Mouse (Mus musculus) limb, embryonic 15.5 days (tissue): ENCODE data around the gene Gm5134. TPM values are rescaled to one million over a fixed set of nuclear protein-coding genes. Genes with fewer than 3 reads are reported as not detected.

Experiments
- ATAC-seq: fragments of 200-750 bp; cut with Nextera tagmentation; 2 replicates; pipeline ENCODE4 v1.8.0; 2017; ENCODE audit warnings: low read depth, moderate TSS enrichment; ENCODE audit not compliant: insufficient number of reproducible peaks, low FRiP score, low TSS enrichment
- H3K27ac ChIP-seq: fragments of 300-500 bp; sonication (generic); 2 replicates; pipeline ENCODE4 v1.5.1; 2015; ENCODE audit warnings: moderate library complexity, mild to moderate bottlenecking, inconsistent platforms
- H3K27me3 ChIP-seq: fragments of 300-500 bp; sonication (generic); 2 replicates; pipeline ENCODE4 v1.6.1; 2015; ENCODE audit warnings: inconsistent platforms
- H3K36me3 ChIP-seq: fragments of 300-500 bp; sonication (generic); 2 replicates; pipeline ENCODE4 v1.6.1; 2015; ENCODE audit warnings: inconsistent platforms
- H3K4me1 ChIP-seq: fragments of 300-500 bp; sonication (generic); 2 replicates; pipeline ENCODE4 v1.6.1; 2015; ENCODE audit warnings: inconsistent platforms
- H3K4me2 ChIP-seq: fragments of 300-500 bp; sonication (generic); 2 replicates; pipeline ENCODE4 v1.6.1; 2015; ENCODE audit warnings: mild to moderate bottlenecking, inconsistent platforms
- H3K4me3 ChIP-seq: fragments of 300-500 bp; sonication (generic); 2 replicates; pipeline ENCODE4 v1.5.1; 2015; ENCODE audit warnings: mild to moderate bottlenecking, inconsistent platforms
- H3K9ac ChIP-seq: fragments of 300-500 bp; sonication (generic); 2 replicates; pipeline ENCODE4 v1.6.1; 2015; ENCODE audit warnings: inconsistent platforms
- H3K9me3 ChIP-seq: fragments of 300-500 bp; sonication (generic); 2 replicates; pipeline ENCODE4 v1.6.1; 2016; ENCODE audit warnings: inconsistent platforms
- WGBS: fragments of 180-500 bp; shearing (Covaris S2); methylation state at CpG from one replicate; pipeline ENCODE4 v1.1.7; 2015; 5-methylcytosine and 5-hydroxymethylcytosine counted together
- microRNA-seq: library from miRNA; unstranded; fragments of <30 nt; microRNA quantifications from one replicate; pipeline ENCODE4, GENCODE M21; 2016
- polyA plus RNA-seq: library from polyadenylated mRNA; unstranded; fragments of >200 nt; fragmentation: Nextera tagmentation; extraction: Ambion mirVana; gene quantifications from 2 replicates; pipeline ENCODE4 v1.2.1, GENCODE M21; 2015

Gene Gm5134
- polyA plus RNA-seq, 1 experiment from 2014 or later, result not detected

DNA sequence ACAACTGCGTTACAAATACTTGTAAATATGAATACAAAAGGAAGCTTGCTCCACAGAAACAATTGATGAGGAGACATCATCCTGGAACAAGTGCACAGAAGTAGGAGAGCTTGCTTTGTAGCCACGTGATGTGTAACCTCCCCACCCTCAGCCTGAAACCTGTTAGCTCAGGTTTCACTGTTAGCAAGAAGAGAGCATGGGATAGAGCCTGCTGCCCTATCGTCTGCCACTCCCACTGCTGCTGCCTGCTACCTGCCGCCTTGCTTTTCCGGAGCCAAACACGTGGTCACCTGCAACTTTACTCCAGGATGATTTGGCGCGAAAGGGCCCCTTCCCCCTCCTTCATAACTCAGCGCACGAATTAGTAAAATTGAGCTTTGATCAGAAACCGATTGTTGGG, 97.5 kb downstream of the Gm5134 start:
- WGBS, result 72% methylated on average over 11 of the region's 11 CpGs
- no peak for ATAC-seq
- Histone ChIP-seq H3K9ac (no peak overlapping the region), H3K36me3 (no peaks in the 10 kb centered on the region), H3K9me3 (no peaks in the 10 kb centered on the region), H3K4me1 (no peaks in the 10 kb centered on the region), H3K4me2 (no peak overlapping the region), H3K27me3 (no peaks in the 10 kb centered on the region), H3K4me3 (no peak overlapping the region), H3K27ac (no peak overlapping the region)

Small RNA genes within 50 kb of the gene (microRNA-seq; reads per million reads assigned to microRNA genes)
- not detected for gene Mir6409

Other genes starting within 250 kb of the Gm5134 start
- gene Cabin1, start 190.2 kb upstream of the Gm5134 start, polyA plus RNA-seq, result 27.9 and 29.3 TPM in 2 replicates
- 51.6 and 55.6 TPM in 2 replicates for gene Ddt, start 181.1 kb upstream of the Gm5134 start, polyA plus RNA-seq
- 0.45 and 0.47 TPM in 2 replicates for gene Gm20441, start 173.6 kb upstream of the Gm5134 start, polyA plus RNA-seq
- gene Gstt3, start 173.1 kb upstream of the Gm5134 start, polyA plus RNA-seq, result 30.0 and 33.1 TPM in 2 replicates
- gene Gstt1, start 155.9 kb upstream of the Gm5134 start, polyA plus RNA-seq, result 18.1 and 21.6 TPM in 2 replicates
- gene Gstt4, start 132.0 kb upstream of the Gm5134 start, polyA plus RNA-seq, result not detected in 2 replicates
- 11.3 and 14.5 TPM in 2 replicates for gene Gstt2, start 117.1 kb upstream of the Gm5134 start, polyA plus RNA-seq
- gene Mif, start 94.3 kb upstream of the Gm5134 start, polyA plus RNA-seq, result 1,299 and 1,540 TPM in 2 replicates
- 2.7 and 3.2 TPM in 2 replicates for gene Derl3, start 61.1 kb upstream of the Gm5134 start, polyA plus RNA-seq
- gene Smarcb1, start 32.9 kb upstream of the Gm5134 start, polyA plus RNA-seq, result 185 and 188 TPM in 2 replicates
- gene Chchd10, start 21.4 kb upstream of the Gm5134 start, polyA plus RNA-seq, result 17.5 and 31.0 TPM in 2 replicates
- 205 and 245 TPM in 2 replicates for gene Mmp11, start 18.0 kb upstream of the Gm5134 start, polyA plus RNA-seq
- 0.41 TPM in 1 of 2 replicates, not detected in the other for gene Gm867, start 13.8 kb upstream of the Gm5134 start, polyA plus RNA-seq
- gene Vpreb3, start 11.5 kb upstream of the Gm5134 start, polyA plus RNA-seq, result 1.1 TPM in 2 replicates
- 15.5 and 15.9 TPM in 2 replicates for gene Zfp280b, start 78.1 kb downstream of the Gm5134 start, polyA plus RNA-seq
- not detected in 2 replicates for gene Slc5a4b, start 156.4 kb downstream of the Gm5134 start, polyA plus RNA-seq
- not detected in 2 replicates for gene Slc5a4a, start 192.9 kb downstream of the Gm5134 start, polyA plus RNA-seq